Mouse (Mus musculus) hindbrain, embryonic 14.5 days (tissue): ENCODE measurements around the gene Cstb. TPM values are rescaled to one million over a fixed set of nuclear protein-coding genes. Genes with fewer than 3 reads are reported as not detected.
A peak's percentile ranks its signal among the peaks of the same experiment; 100 is the strongest.

ENCODE experiments used
- ATAC-seq: fragments of 200-750 bp; cut with Nextera tagmentation; 2 replicates; pipeline ENCODE4 v1.8.0; 2017; ENCODE audit warnings: moderate number of reproducible peaks, mild to moderate bottlenecking, moderate TSS enrichment, moderate library complexity; ENCODE audit not compliant: low FRiP score
- DNase-seq: peaks from one replicate; pipeline ENCODE4 v3.0.0-alpha.2; 2015; ENCODE audit warnings: low spot score
- H3K27ac ChIP-seq: fragments of 300-500 bp; sonication (generic); 2 replicates; pipeline ENCODE4 v1.5.1; 2014; ENCODE audit warnings: mild to moderate bottlenecking, moderate library complexity
- H3K27me3 ChIP-seq: fragments of 300-500 bp; sonication (generic); 2 replicates; pipeline ENCODE4 v1.6.1; 2014; ENCODE audit warnings: mild to moderate bottlenecking, low read length, mixed read lengths; ENCODE audit not compliant: control insufficient read depth, insufficient read depth
- H3K36me3 ChIP-seq: fragments of 300-500 bp; sonication (generic); replicated peaks from 2 replicates; pipeline ENCODE4 v1.6.1; 2014; ENCODE audit not compliant: control insufficient read depth, insufficient read depth
- H3K4me1 ChIP-seq: fragments of 300-500 bp; sonication (generic); replicated peaks from 2 replicates; pipeline ENCODE4 v1.6.1; 2014; ENCODE audit warnings: antibody characterized with exemption, low read length, mixed read lengths; ENCODE audit not compliant: control insufficient read depth, insufficient read depth
- H3K4me2 ChIP-seq: fragments of 300-500 bp; sonication (generic); replicated peaks from 2 replicates; pipeline ENCODE4 v1.6.1; 2014; ENCODE audit warnings: mild to moderate bottlenecking, moderate library complexity
- H3K4me3 ChIP-seq: fragments of 300-500 bp; sonication (generic); replicated peaks from 2 replicates; pipeline ENCODE4 v1.5.1; 2014; ENCODE audit warnings: mild to moderate bottlenecking, low read length
- H3K9ac ChIP-seq: fragments of 300-500 bp; sonication (generic); 2 replicates; pipeline ENCODE4 v1.6.1; 2014
- H3K9me3 ChIP-seq: fragments of 300-500 bp; sonication (generic); 2 replicates; pipeline ENCODE4 v1.6.1; 2016; ENCODE audit warnings: low read length; ENCODE audit not compliant: control insufficient read depth
- WGBS: fragments of 180-500 bp; shearing (Covaris S2); extraction: QIAGEN DNeasy Blood & Tissue Kit; methylation state at CpG from one replicate; pipeline ENCODE4 v1.1.7; 2014; 5-methylcytosine and 5-hydroxymethylcytosine counted together
- polyA plus RNA-seq: library from polyadenylated mRNA; unstranded; fragments of >200 nt; fragmentation: Nextera tagmentation; extraction: Ambion mirVana; gene quantifications from 2 replicates; pipeline ENCODE4 v1.2.1, GENCODE M21; 2014

Gene Cstb
- 97.3 and 119 TPM in 2 replicates for polyA plus RNA-seq

- H3K9ac ChIP-seq, result peak within 1 kb of the TSS; percentile 85
- peak; percentile 83 for DNase-seq
- WGBS, result 1% methylated on average over 39 of the region's 40 CpGs
- peak within 1 kb of the TSS; percentile 11; the same call in 1 of the 2 replicates for H3K27ac ChIP-seq
- H3K36me3 ChIP-seq, result peaks cover 24% of the 10 kb centered on the region
- peaks cover 7% of the 10 kb centered on the region for H3K4me1 ChIP-seq
- H3K4me3 ChIP-seq, result peak within 1 kb of the TSS; percentile 69
- no peaks in the 10 kb centered on the region for H3K27me3 ChIP-seq
- no peaks in the 10 kb centered on the region for H3K9me3 ChIP-seq
- H3K4me2 ChIP-seq, result peak within 1 kb of the TSS; percentile 63
- peak; percentile 94 for ATAC-seq
Measured at GRCm38 (mm10) chr10:78425181-78426041, at the start of gene Cstb. TSS of gene Cstb (plus strand) at chr10:78425669.

- H3K9ac ChIP-seq, result no peak overlapping the region
- H3K36me3 ChIP-seq, result no peaks in the 10 kb centered on the region
- no peaks in the 10 kb centered on the region for H3K9me3 ChIP-seq
- no peak for ATAC-seq
- no peak overlapping the region for H3K27ac ChIP-seq
- DNase-seq, result no peak
- no peaks in the 10 kb centered on the region for H3K4me1 ChIP-seq
- H3K4me3 ChIP-seq, result no peak overlapping the region
- no peak overlapping the region for H3K4me2 ChIP-seq
- H3K27me3 ChIP-seq, result no peaks in the 10 kb centered on the region
- 96% methylated on average over 7 of the region's 7 CpGs for WGBS
Measured at GRCm38 (mm10) chr10:78378516-78378915, 47.0 kb upstream of the Cstb start.

GRCm38 (mm10) chr10:78383567-78383966 is 41.9 kb upstream of the Cstb start:
- Histone ChIP-seq H3K9ac (no peak overlapping the region), H3K4me3 (no peak overlapping the region), H3K4me1 (0 out of 2 replicates have a peak, but pooled peaks cover under 1% of the 10 kb centered on the region), H3K4me2 (no peak overlapping the region), H3K36me3 (no peaks in the 10 kb centered on the region), H3K27ac (no peak overlapping the region), H3K9me3 (no peaks in the 10 kb centered on the region), H3K27me3 (no peaks in the 10 kb centered on the region)
- 81% methylated on average over 3 of the region's 3 CpGs for WGBS
- no peak for DNase-seq
- no peak for ATAC-seq

- DNase-seq (no peak), ATAC-seq (no peak)
- Histone ChIP-seq H3K9ac (no peak overlapping the region), H3K27me3 (peaks cover 3% of the 10 kb centered on the region; the same call in 1 of the 2 replicates), H3K4me2 (no peak overlapping the region), H3K4me3 (no peak overlapping the region), H3K27ac (no peak overlapping the region), H3K4me1 (0 out of 2 replicates have a peak, but pooled peaks cover 3% of the 10 kb centered on the region), H3K9me3 (no peaks in the 10 kb centered on the region), H3K36me3 (no peaks in the 10 kb centered on the region)
- 75% methylated on average over 5 of the region's 5 CpGs for whole genome bisulfite sequencing
Measured at GRCm38 (mm10) chr10:78385520-78385919, 39.9 kb upstream of the Cstb start.

- no peak overlapping the region for H3K4me3 ChIP-seq
- H3K4me2 ChIP-seq, result no peak overlapping the region
- no peak for DNase-seq
- H3K4me1 ChIP-seq, result 0 out of 2 replicates have a peak, but pooled peaks cover 3% of the 10 kb centered on the region
- no peaks in the 10 kb centered on the region for H3K9me3 ChIP-seq
- H3K9ac ChIP-seq, result no peak overlapping the region
- ATAC-seq, result no peak
- H3K27ac ChIP-seq, result no peak overlapping the region
- 65% methylated on average over 20 of the region's 20 CpGs for WGBS
- H3K27me3 ChIP-seq, result peaks cover 23% of the 10 kb centered on the region
- H3K36me3 ChIP-seq, result no peaks in the 10 kb centered on the region
Measured at GRCm38 (mm10) chr10:78388216-78388980, 37.1 kb upstream of the Cstb start.

GRCm38 (mm10) chr10:78390982-78391470 is 34.4 kb upstream of the Cstb start:
- DNase-seq (no peak), ATAC-seq (no peak)
- Histone ChIP-seq H3K9me3 (no peaks in the 10 kb centered on the region), H3K36me3 (no peaks in the 10 kb centered on the region), H3K4me2 (no peak overlapping the region), H3K4me1 (peaks cover 6% of the 10 kb centered on the region; the same call in 1 of the 2 replicates), H3K4me3 (no peak overlapping the region), H3K27ac (no peak overlapping the region), H3K9ac (no peak overlapping the region), H3K27me3 (peaks cover 23% of the 10 kb centered on the region)
- 17% methylated on average over 4 of the region's 4 CpGs for WGBS

- 2% methylated on average over 18 of the region's 18 CpGs for WGBS
- no peak overlapping the region for H3K4me2 ChIP-seq
- H3K9ac ChIP-seq, result no peak overlapping the region
- peaks cover 11% of the 10 kb centered on the region; the same call in 1 of the 2 replicates for H3K4me1 ChIP-seq
- no peak overlapping the region for H3K27ac ChIP-seq
- no peaks in the 10 kb centered on the region for H3K36me3 ChIP-seq
- H3K27me3 ChIP-seq, result peaks cover 23% of the 10 kb centered on the region
- DNase-seq, result peak; percentile 80
- no peaks in the 10 kb centered on the region for H3K9me3 ChIP-seq
- no peak overlapping the region for H3K4me3 ChIP-seq
- no peak for ATAC-seq
Measured at GRCm38 (mm10) chr10:78392072-78392471, 33.4 kb upstream of the Cstb start.

GRCm38 (mm10) chr10:78395377-78395776 is 30.1 kb upstream of the Cstb start:
- Histone ChIP-seq H3K36me3 (peaks cover 14% of the 10 kb centered on the region), H3K4me1 (peaks cover 9% of the 10 kb centered on the region; the same call in 1 of the 2 replicates), H3K4me3 (no peak overlapping the region), H3K27me3 (peaks cover 21% of the 10 kb centered on the region), H3K4me2 (no peak overlapping the region), H3K9ac (no peak overlapping the region), H3K27ac (peak overlapping the region; percentile 58; the same call in 1 of the 2 replicates), H3K9me3 (no peaks in the 10 kb centered on the region)
- 74% methylated on average over 3 of the region's 3 CpGs for WGBS
- ATAC-seq (peak; percentile 10; the same call in 1 of the 2 replicates), DNase-seq (no peak)
